Mouse (Mus musculus): ENCODE results near the gene Acoxl.

DNA sequence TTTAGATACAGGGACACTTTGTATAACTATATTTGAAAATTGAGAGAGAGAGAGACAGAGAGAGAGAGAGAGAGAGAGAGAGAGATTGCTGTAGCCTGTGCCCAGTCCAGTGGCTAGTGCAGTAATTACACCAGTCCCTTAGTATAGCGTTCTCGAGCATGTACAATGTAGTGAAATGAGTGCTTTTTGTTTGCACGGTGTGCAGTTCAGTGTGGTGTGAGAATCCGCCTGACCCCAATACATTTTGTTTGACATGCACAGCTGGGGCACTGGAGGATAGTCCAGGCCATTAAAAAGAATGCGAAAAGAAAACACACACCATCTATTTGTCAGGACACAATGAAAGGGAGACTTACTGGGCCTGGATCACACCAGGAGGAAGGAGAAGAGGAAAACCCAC lies 89.6 kb downstream of the Acoxl start:
- TF ChIP-seq CTCF (IDR thresholded peaks at IDR 0.05; ENCODE audit: extremely low read depth, insufficient read depth, insufficient read length, insufficient replicate concordance) = no peak
- TF ChIP-seq POLR2A (IDR thresholded peaks at IDR 0.05; ENCODE audit: low read depth, low read length) = no peak
